Mouse (Mus musculus) cortical plate, adult 2 months (tissue): ENCODE data around the gene Cdca8. TPM values are rescaled to one million over a fixed set of nuclear protein-coding genes. Genes with fewer than 3 reads are reported as not detected.

ENCODE experiments used
- H3K27ac ChIP-seq: fragments of 200-500 bp; 2 replicates; pipeline ENCODE4 v1.5.1; 2012; ENCODE audit warnings: low read length, control low read depth, inconsistent platforms; ENCODE audit not compliant: insufficient read depth
- H3K4me1 ChIP-seq: fragments of 200-500 bp; 2 replicates; pipeline ENCODE4 v1.6.1; 2011; ENCODE audit warnings: low read length; ENCODE audit not compliant: control insufficient read depth, insufficient read depth
- H3K4me3 ChIP-seq: fragments of 200-500 bp; 2 replicates; pipeline ENCODE4 v1.5.1; 2011; ENCODE audit warnings: mild to moderate bottlenecking, low read length, control low read depth; ENCODE audit not compliant: insufficient read depth
- CTCF ChIP-seq: fragments of 200-500 bp; IDR thresholded peaks from 2 replicates; pipeline ENCODE4 v1.5.1; 2011; ENCODE audit warnings: mild to moderate bottlenecking, control low read depth, low read length; ENCODE audit not compliant: insufficient read depth; ENCODE audit errors: extremely low read depth
- POLR2A ChIP-seq: fragments of 200-500 bp; IDR thresholded peaks from 2 replicates; pipeline ENCODE4 v1.6.1; 2011; ENCODE audit warnings: mild to moderate bottlenecking, low read length, control low read depth; ENCODE audit not compliant: insufficient read depth; ENCODE audit errors: extremely low read depth
- polyA plus RNA-seq: library from polyadenylated mRNA; depleted of rRNA; stranded (reverse); fragments of >200 nt; gene quantifications from 2 replicates; pipeline ENCODE4 v1.2.3, GENCODE M21; 2012

The Cdca8 gene
- polyA plus RNA-seq, 1 experiment, result 2.4 TPM

DNA sequence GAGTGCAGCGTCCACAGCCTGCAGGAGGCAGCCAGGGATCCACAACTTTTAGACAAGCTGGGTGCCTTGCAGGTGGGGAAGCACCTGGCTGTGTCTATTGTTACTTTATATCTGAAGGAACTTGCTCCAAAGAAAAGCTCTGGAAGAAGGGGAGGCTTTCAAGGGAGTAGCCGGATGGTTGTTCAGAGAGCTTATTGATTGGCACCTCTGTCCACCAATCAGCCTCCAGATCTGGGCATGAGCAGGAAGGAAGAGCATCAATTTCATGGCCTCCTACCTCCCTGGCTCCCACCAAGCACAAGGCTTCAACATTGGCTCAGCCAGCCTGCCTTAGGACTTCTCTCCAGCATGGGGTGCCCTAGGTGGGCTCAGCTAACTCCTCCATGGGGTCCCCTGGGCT is 34.2 kb upstream of the Cdca8 start:
- no peaks in the 10 kb centered on the region for H3K4me1 ChIP-seq
- H3K27ac ChIP-seq, result no peak overlapping the region
- no peak for TF ChIP-seq CTCF
- TF ChIP-seq POLR2A, result no peak
- H3K4me3 ChIP-seq, result no peak overlapping the region

DNA sequence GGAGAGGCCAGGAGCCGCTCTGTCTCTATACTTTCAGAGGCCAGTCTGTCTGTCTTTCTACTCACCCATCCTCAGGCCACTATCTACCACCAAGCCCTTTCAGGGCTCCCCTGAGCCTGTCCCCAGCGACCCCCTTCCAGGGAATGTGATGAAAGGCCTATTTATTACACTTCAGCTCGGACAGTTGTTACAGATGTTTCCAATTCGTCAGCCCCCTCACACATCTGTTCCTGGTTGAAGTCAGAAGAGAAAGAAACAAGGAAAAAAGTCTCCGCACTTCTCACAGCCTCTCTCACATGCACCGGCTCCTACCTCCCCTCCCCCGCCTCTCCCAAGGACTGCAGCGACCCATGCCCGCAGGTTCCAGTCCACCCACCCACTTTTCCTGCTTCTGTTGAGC is 33.2 kb upstream of the Cdca8 start:
- no peak overlapping the region for H3K27ac ChIP-seq
- TF ChIP-seq CTCF, result no peak
- no peak for TF ChIP-seq POLR2A
- H3K4me1 ChIP-seq, result no peaks in the 10 kb centered on the region
- no peak overlapping the region for H3K4me3 ChIP-seq

DNA sequence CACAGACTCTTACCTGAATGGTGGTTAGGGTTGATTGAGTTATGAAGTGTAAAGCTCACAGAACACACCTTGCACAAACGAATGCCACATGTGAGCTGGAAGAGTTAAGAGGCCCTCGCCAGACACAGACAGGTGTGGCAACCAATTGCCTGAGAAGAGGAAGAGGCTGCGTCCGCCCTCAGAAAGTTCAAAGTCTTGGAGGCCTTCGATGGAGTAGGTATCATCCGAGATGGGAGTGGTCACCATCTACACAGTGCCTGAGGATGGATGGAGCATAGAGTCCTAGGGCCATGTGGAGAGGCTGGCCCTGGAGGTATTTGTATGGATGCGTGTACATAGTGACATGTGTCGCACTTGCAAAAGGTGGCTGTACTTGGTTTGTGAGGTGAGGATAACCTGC is 32.0 kb upstream of the Cdca8 start:
- Histone ChIP-seq H3K27ac (no peak overlapping the region), H3K4me3 (no peak overlapping the region), H3K4me1 (no peaks in the 10 kb centered on the region)
- TF ChIP-seq CTCF (no peak), POLR2A (no peak)

DNA sequence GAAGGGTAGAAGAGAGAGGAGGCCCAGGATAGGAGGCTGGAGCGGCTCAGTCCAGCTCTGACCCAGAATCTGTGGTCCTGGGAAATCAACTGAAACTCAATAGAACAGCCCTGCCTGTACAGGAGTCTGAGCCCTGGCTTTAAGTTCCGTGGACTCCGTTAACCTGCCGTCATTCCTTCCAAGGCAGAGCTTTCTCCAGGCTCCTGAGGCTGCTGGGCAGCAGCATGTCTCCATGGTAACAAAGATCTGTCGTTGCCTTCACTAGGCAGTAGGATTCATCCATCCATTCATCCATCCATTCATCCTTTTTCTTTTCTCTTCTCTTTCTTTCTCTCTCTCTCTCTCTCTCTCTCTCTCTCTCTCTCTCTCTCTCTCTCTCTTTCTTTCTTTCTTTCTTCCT is 31.6 kb upstream of the Cdca8 start:
- Histone ChIP-seq H3K4me1 (no peaks in the 10 kb centered on the region), H3K4me3 (no peak overlapping the region), H3K27ac (no peak overlapping the region)
- no peak for TF ChIP-seq POLR2A
- TF ChIP-seq CTCF, result no peak

DNA sequence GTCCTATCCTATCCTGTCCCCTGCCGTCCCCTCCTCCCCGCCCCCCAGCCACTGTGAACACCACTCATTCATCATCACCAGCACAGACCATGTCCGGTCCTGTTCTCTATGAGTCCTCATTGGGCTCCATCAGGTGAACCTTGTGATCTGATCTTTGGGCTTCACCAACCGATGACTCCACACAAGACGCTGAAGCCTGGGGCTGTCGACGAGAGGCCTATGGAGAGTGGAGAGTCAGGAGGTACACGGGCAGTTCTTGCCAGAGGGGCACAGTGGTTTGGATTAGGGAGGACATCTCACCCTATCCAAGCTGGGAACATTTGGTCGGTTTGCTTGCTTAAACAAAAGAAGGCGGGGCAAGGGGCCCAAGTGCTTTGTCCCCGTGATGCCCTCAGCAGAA is 31.1 kb upstream of the Cdca8 start:
- no peak for TF ChIP-seq CTCF
- TF ChIP-seq POLR2A, result no peak
- Histone ChIP-seq H3K4me3 (no peak overlapping the region), H3K4me1 (no peaks in the 10 kb centered on the region), H3K27ac (no peak overlapping the region)

DNA sequence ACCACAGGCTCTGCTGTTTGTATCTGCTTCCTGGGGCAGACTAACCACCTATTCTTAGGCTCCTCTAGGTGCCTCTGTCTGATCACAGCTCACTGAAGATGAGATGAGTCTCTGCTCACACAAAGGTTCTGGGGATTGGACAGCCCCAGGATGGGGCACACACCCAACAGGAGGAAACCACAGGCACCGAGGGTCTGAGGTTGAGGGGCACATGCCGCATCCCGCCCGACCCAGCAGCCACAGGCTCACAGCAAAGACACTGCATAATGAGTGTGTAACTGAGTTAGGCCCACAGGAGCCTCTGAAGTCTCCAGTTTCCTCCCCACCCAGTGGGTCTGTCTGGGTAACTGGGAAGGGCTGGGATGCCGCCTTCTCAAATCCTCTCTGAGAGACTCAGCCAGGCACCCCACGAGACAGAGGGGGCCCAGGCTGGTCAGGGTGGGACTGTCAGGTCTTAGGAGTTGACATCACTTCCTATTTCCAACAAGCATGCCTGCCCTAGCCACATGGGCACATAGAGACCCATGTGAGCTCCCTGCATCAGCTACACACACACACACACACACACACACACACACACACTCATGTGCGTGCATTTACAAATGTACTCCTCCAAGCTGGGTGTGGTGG is 30.2 kb upstream of the Cdca8 start:
- Histone ChIP-seq H3K4me3 (no peak overlapping the region), H3K4me1 (no peaks in the 10 kb centered on the region), H3K27ac (no peak overlapping the region)
- TF ChIP-seq CTCF (no peak), POLR2A (no peak)

DNA sequence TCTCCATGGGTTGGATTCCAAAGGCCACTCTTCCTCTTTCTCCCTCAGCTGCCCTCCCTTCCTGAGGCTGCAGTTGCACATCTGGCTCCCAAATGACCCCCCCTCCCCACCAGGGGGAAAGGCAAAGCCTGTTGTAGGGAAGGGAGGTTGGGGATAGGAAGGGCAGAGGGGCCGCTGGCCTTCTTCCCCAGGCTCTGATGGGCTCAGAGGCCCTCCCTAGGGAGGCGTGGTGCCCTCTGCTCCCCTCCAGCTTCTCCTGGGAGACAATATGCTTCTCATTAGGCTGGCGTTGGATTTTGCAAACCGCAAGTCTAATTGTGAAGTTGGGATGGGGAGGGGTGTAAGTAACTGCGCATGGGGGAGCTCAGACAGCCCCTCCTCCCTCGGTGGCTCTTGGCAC is 29.6 kb upstream of the Cdca8 start:
- H3K27ac ChIP-seq, result no peak overlapping the region
- TF ChIP-seq CTCF (no peak), POLR2A (no peak)
- no peak overlapping the region for H3K4me3 ChIP-seq
- H3K4me1 ChIP-seq, result no peaks in the 10 kb centered on the region

DNA sequence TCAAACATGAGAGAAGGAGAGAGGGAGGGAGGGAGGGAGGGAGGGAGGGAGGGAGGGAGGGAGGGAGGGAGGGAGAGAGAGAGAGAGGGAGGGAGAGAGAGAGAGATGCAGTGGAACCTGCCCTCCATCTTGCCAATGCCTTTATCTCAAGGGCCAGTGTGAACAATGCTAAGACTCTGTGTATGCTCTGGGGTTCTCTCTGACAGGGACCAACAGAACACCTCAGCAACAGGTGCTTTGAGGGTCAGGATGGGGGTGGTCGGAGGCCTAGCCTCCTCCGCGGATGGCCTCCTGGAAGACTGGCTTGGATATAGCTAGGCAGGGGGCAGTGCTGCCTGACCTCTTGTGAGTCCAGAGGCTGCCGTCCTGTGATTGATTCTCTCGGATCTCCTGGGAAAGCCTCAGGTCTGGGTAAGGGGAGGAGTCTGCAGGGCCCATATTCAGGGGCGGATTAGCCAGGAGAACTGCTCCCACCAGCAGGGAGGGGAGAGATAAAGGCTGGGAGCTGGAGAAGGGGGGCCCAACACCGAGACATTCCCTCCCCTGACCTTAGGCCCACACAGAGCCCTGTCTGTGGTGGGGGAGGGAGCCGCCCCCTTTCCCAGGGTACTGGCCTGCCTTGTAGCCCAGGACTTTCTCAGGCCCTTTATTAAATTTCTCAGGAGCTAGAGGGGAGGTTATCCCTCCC is 25.9 kb upstream of the Cdca8 start:
- H3K4me3 ChIP-seq, result no peak overlapping the region
- TF ChIP-seq POLR2A (no peak), CTCF (no peak)
- H3K4me1 ChIP-seq, result no peaks in the 10 kb centered on the region
- no peak overlapping the region for H3K27ac ChIP-seq

DNA sequence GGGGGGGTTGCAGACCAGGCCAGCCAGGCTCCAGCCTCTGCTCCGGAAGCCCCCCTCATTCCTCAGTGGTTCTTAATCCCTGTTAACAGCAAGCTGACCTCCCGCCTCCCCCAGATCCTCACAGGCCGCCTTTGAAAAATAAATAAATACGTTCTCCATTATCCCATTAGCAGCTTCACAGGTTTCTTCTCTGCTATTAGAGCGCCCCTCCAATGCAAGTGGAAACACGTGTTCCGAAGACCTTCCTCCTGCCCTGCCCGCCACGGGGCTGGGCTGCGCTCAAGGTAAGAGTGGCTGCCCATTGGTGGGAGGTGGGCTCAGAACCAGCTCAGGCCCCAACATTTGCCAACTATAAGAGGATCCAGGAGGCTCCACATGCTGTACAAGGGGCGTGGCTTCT is 23.5 kb upstream of the Cdca8 start:
- no peak overlapping the region for H3K27ac ChIP-seq
- TF ChIP-seq CTCF (no peak), POLR2A (no peak)
- no peaks in the 10 kb centered on the region for H3K4me1 ChIP-seq
- no peak overlapping the region for H3K4me3 ChIP-seq

DNA sequence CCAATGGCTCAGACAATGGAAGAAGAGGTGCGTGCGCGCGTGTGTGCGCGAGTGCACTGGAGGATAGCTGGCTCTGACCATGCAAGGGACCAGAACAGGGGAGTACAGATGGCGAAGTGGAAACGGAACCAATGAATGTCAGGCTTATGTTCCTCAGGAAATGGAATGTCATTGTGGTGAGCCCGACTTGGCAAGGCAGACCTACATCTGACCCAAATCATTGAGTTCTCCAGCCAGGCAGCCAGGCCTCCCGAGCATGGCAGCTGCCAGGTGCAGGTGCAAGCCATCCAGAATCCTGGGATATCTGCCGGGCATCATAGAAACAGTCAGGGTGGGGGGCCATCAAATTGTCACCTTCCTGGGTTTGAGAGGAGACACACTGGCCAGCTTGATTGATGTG is 21.8 kb upstream of the Cdca8 start:
- Histone ChIP-seq H3K4me3 (no peak overlapping the region), H3K27ac (no peak overlapping the region), H3K4me1 (no peaks in the 10 kb centered on the region)
- TF ChIP-seq POLR2A (no peak), CTCF (no peak)

DNA sequence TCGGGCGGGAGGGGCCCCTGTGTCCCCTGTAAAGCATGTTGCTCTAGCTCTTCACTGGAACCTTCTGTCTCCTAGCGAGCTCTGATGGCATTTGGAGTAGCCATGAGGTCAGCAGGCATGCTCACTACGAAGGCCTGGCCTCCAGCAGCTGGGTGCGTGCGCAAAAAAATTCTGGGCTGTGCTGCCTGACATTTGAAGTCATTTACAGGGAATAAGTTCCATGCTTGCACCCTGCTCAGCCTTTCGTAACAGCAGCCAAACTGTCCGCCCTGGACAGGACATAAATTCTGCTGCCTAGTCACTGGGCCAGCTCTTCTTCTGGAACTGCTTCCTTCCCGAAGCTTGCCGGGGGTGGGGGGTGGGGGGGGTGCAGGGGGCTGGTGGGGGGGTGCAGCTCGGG is 20.0 kb upstream of the Cdca8 start:
- no peaks in the 10 kb centered on the region for H3K4me1 ChIP-seq
- H3K27ac ChIP-seq, result no peak overlapping the region
- no peak overlapping the region for H3K4me3 ChIP-seq
- TF ChIP-seq POLR2A, result no peak
- no peak for TF ChIP-seq CTCF

DNA sequence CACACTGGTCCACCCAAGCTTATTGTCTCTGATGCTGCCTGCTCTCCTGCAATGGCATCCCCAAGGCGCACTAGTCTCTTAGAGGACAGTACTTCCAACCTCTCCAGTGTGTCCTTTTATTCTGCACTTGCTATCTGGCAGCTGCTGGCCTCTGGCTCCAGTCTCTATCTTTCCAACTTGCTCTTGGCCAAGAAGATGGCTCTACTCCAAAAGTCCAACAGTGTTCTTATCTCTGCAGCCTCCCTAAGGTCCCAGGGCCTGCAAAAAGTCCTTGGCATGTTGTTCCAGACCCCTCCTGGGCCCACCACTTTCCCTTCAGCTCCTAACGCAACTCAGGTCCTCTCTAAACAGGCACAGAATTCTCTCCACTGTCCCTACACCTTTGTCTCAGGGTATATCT is 18.2 kb upstream of the Cdca8 start:
- Histone ChIP-seq H3K27ac (no peak overlapping the region), H3K4me1 (no peaks in the 10 kb centered on the region), H3K4me3 (no peak overlapping the region)
- TF ChIP-seq POLR2A (no peak), CTCF (no peak)
